Mouse (Mus musculus): ENCODE results near the gene Capn9. TPM values are rescaled to one million over a fixed set of nuclear protein-coding genes. Genes with fewer than 3 reads are reported as not detected.

Gene Capn9
- polyA plus RNA-seq, 1 experiment from 2014 or later: not detected

- H3K9ac ChIP-seq (ENCODE audit: low read length): no peak overlapping the region
- no peak overlapping the region for H3K4me2 ChIP-seq
- no peak for ATAC-seq (ENCODE audit: low FRiP score)
- no peaks in the 10 kb centered on the region for H3K9me3 ChIP-seq (ENCODE audit: control insufficient read depth, low read length)
- no peak overlapping the region for H3K4me3 ChIP-seq (ENCODE audit: low read depth, low read length)
- DNase-seq (ENCODE audit: low spot score, missing footprints): no peak
- WGBS: 68% methylated on average over 3 of the region's 3 CpGs
- H3K27me3 ChIP-seq (ENCODE audit: control insufficient read depth, insufficient read depth, low read length): no peaks in the 10 kb centered on the region
- no peaks in the 10 kb centered on the region for H3K4me1 ChIP-seq (ENCODE audit: control insufficient read depth, insufficient read depth, low read length)
- H3K36me3 ChIP-seq (ENCODE audit: control insufficient read depth, insufficient read depth, low read length): no peaks in the 10 kb centered on the region
- no peak overlapping the region for H3K27ac ChIP-seq (ENCODE audit: low read depth, low read length)
Measured at GRCm38 (mm10) chr8:124585718-124586425, 10.0 kb downstream of the Capn9 start.

- no peak overlapping the region for H3K27ac ChIP-seq (ENCODE audit: low read depth, low read length)
- DNase-seq (ENCODE audit: low spot score, missing footprints) (no peak), ATAC-seq (ENCODE audit: low FRiP score) (no peak)
- no peak overlapping the region for H3K9ac ChIP-seq (ENCODE audit: low read length)
- H3K9me3 ChIP-seq (ENCODE audit: control insufficient read depth, low read length): no peaks in the 10 kb centered on the region
- no peak overlapping the region for H3K4me2 ChIP-seq
- no peaks in the 10 kb centered on the region for H3K4me1 ChIP-seq (ENCODE audit: control insufficient read depth, insufficient read depth, low read length)
- H3K36me3 ChIP-seq (ENCODE audit: control insufficient read depth, insufficient read depth, low read length): no peaks in the 10 kb centered on the region
- H3K27me3 ChIP-seq (ENCODE audit: control insufficient read depth, insufficient read depth, low read length): no peaks in the 10 kb centered on the region
- H3K4me3 ChIP-seq (ENCODE audit: low read depth, low read length): no peak overlapping the region
- 69% methylated on average over 2 of the region's 2 CpGs for WGBS
Measured at GRCm38 (mm10) chr8:124586556-124586955, 10.6 kb downstream of the Capn9 start.

GRCm38 (mm10) chr8:124589393-124589792 lies 13.5 kb downstream of the Capn9 start:
- Histone ChIP-seq H3K27me3 (ENCODE audit: control insufficient read depth, insufficient read depth, low read length) (no peaks in the 10 kb centered on the region), H3K9ac (ENCODE audit: low read length) (no peak overlapping the region), H3K4me2 (no peak overlapping the region), H3K4me1 (ENCODE audit: control insufficient read depth, insufficient read depth, low read length) (no peaks in the 10 kb centered on the region), H3K27ac (ENCODE audit: low read depth, low read length) (no peak overlapping the region), H3K4me3 (ENCODE audit: low read depth, low read length) (no peak overlapping the region), H3K36me3 (ENCODE audit: control insufficient read depth, insufficient read depth, low read length) (no peaks in the 10 kb centered on the region), H3K9me3 (ENCODE audit: control insufficient read depth, low read length) (no peaks in the 10 kb centered on the region)
- no peak for ATAC-seq (ENCODE audit: low FRiP score)
- WGBS: 84% methylated on average over 4 of the region's 4 CpGs
- no peak for DNase-seq (ENCODE audit: low spot score, missing footprints)

- Histone ChIP-seq H3K4me2 (no peak overlapping the region), H3K27me3 (ENCODE audit: control insufficient read depth, insufficient read depth, low read length) (no peaks in the 10 kb centered on the region), H3K36me3 (ENCODE audit: control insufficient read depth, insufficient read depth, low read length) (no peaks in the 10 kb centered on the region), H3K27ac (ENCODE audit: low read depth, low read length) (no peak overlapping the region), H3K9ac (ENCODE audit: low read length) (no peak overlapping the region), H3K9me3 (ENCODE audit: control insufficient read depth, low read length) (no peaks in the 10 kb centered on the region), H3K4me3 (ENCODE audit: low read depth, low read length) (no peak overlapping the region), H3K4me1 (ENCODE audit: control insufficient read depth, insufficient read depth, low read length) (no peaks in the 10 kb centered on the region)
- WGBS: 74% methylated on average over 5 of the region's 5 CpGs
- no peak for ATAC-seq (ENCODE audit: low FRiP score)
- DNase-seq (ENCODE audit: low spot score, missing footprints): no peak
Measured at GRCm38 (mm10) chr8:124604066-124604465, 28.2 kb downstream of the Capn9 start.

GRCm38 (mm10) chr8:124608239-124608971 lies 32.5 kb downstream of the Capn9 start:
- no peaks in the 10 kb centered on the region for H3K9me3 ChIP-seq (ENCODE audit: control insufficient read depth, low read length)
- no peak overlapping the region for H3K9ac ChIP-seq (ENCODE audit: low read length)
- ATAC-seq (ENCODE audit: low FRiP score): no peak
- no peaks in the 10 kb centered on the region for H3K27me3 ChIP-seq (ENCODE audit: control insufficient read depth, insufficient read depth, low read length)
- H3K4me1 ChIP-seq (ENCODE audit: control insufficient read depth, insufficient read depth, low read length): no peaks in the 10 kb centered on the region
- H3K36me3 ChIP-seq (ENCODE audit: control insufficient read depth, insufficient read depth, low read length): no peaks in the 10 kb centered on the region
- no peak overlapping the region for H3K27ac ChIP-seq (ENCODE audit: low read depth, low read length)
- H3K4me3 ChIP-seq (ENCODE audit: low read depth, low read length): no peak overlapping the region
- DNase-seq (ENCODE audit: low spot score, missing footprints): no peak
- H3K4me2 ChIP-seq: no peak overlapping the region
- WGBS: 73% methylated on average over 13 of the region's 13 CpGs

GRCm38 (mm10) chr8:124608972-124609353 lies 33.1 kb downstream of the Capn9 start:
- WGBS: 80% methylated on average over 9 of the region's 9 CpGs
- H3K9me3 ChIP-seq (ENCODE audit: control insufficient read depth, low read length): no peaks in the 10 kb centered on the region
- ATAC-seq (ENCODE audit: low FRiP score) (no peak), DNase-seq (ENCODE audit: low spot score, missing footprints) (no peak)
- H3K9ac ChIP-seq (ENCODE audit: low read length): no peak overlapping the region
- H3K36me3 ChIP-seq (ENCODE audit: control insufficient read depth, insufficient read depth, low read length): no peaks in the 10 kb centered on the region
- H3K27ac ChIP-seq (ENCODE audit: low read depth, low read length): no peak overlapping the region
- H3K27me3 ChIP-seq (ENCODE audit: control insufficient read depth, insufficient read depth, low read length): no peaks in the 10 kb centered on the region
- no peak overlapping the region for H3K4me2 ChIP-seq
- no peak overlapping the region for H3K4me3 ChIP-seq (ENCODE audit: low read depth, low read length)
- H3K4me1 ChIP-seq (ENCODE audit: control insufficient read depth, insufficient read depth, low read length): no peaks in the 10 kb centered on the region

GRCm38 (mm10) chr8:124614325-124614724 lies 38.4 kb downstream of the Capn9 start:
- Histone ChIP-seq H3K27me3 (ENCODE audit: control insufficient read depth, insufficient read depth, low read length) (no peaks in the 10 kb centered on the region; the same call in 1 of the 2 replicates), H3K9me3 (ENCODE audit: control insufficient read depth, low read length) (no peaks in the 10 kb centered on the region), H3K4me3 (ENCODE audit: low read depth, low read length) (no peak overlapping the region), H3K36me3 (ENCODE audit: control insufficient read depth, insufficient read depth, low read length) (no peaks in the 10 kb centered on the region), H3K4me2 (no peak overlapping the region), H3K9ac (ENCODE audit: low read length) (no peak overlapping the region), H3K27ac (ENCODE audit: low read depth, low read length) (no peak overlapping the region), H3K4me1 (ENCODE audit: control insufficient read depth, insufficient read depth, low read length) (no peaks in the 10 kb centered on the region)
- WGBS: 86% methylated on average over 5 of the region's 6 CpGs
- ATAC-seq (ENCODE audit: low FRiP score) (no peak), DNase-seq (ENCODE audit: low spot score, missing footprints) (no peak)

GRCm38 (mm10) chr8:124617266-124617869 lies 41.5 kb downstream of the Capn9 start:
- 15% methylated on average over 17 of the region's 17 CpGs for WGBS
- ATAC-seq (ENCODE audit: low FRiP score): peak; percentile 77
- H3K27me3 ChIP-seq (ENCODE audit: control insufficient read depth, insufficient read depth, low read length): no peaks in the 10 kb centered on the region; the same call in 1 of the 2 replicates
- H3K4me3 ChIP-seq (ENCODE audit: low read depth, low read length): peak overlapping the region; percentile 31
- H3K4me1 ChIP-seq (ENCODE audit: control insufficient read depth, insufficient read depth, low read length): no peaks in the 10 kb centered on the region
- no peaks in the 10 kb centered on the region for H3K9me3 ChIP-seq (ENCODE audit: control insufficient read depth, low read length)
- H3K36me3 ChIP-seq (ENCODE audit: control insufficient read depth, insufficient read depth, low read length): no peaks in the 10 kb centered on the region
- peak; percentile 95 for DNase-seq (ENCODE audit: low spot score, missing footprints)
- H3K4me2 ChIP-seq: peak overlapping the region; percentile 56
- no peak overlapping the region for H3K27ac ChIP-seq (ENCODE audit: low read depth, low read length)
- peak overlapping the region; percentile 55 for H3K9ac ChIP-seq (ENCODE audit: low read length)

GRCm38 (mm10) chr8:124618252-124618651 lies 42.3 kb downstream of the Capn9 start:
- H3K27ac ChIP-seq (ENCODE audit: low read depth, low read length): no peak overlapping the region
- DNase-seq (ENCODE audit: low spot score, missing footprints): no peak
- no peaks in the 10 kb centered on the region; the same call in 1 of the 2 replicates for H3K27me3 ChIP-seq (ENCODE audit: control insufficient read depth, insufficient read depth, low read length)
- H3K9ac ChIP-seq (ENCODE audit: low read length): no peak overlapping the region
- no peaks in the 10 kb centered on the region for H3K36me3 ChIP-seq (ENCODE audit: control insufficient read depth, insufficient read depth, low read length)
- WGBS: 66% methylated on average over 9 of the region's 9 CpGs
- no peak overlapping the region for H3K4me3 ChIP-seq (ENCODE audit: low read depth, low read length)
- no peaks in the 10 kb centered on the region for H3K4me1 ChIP-seq (ENCODE audit: control insufficient read depth, insufficient read depth, low read length)
- H3K4me2 ChIP-seq: no peak overlapping the region
- no peaks in the 10 kb centered on the region for H3K9me3 ChIP-seq (ENCODE audit: control insufficient read depth, low read length)
- ATAC-seq (ENCODE audit: low FRiP score): no peak

Data from midbrain, embryonic 11.5 days (tissue).